Mouse (Mus musculus) heart, adult 2 months (tissue): ENCODE results near the gene Dlgap3.

Source experiments
- CTCF ChIP-seq: fragments of 200-600 bp; IDR thresholded peaks from 2 replicates; pipeline ENCODE4 v1.8.1; 2022; ENCODE audit warnings: antibody characterized with exemption, mild to moderate bottlenecking, moderate library complexity
- POLR2A ChIP-seq: fragments of 200-500 bp; IDR thresholded peaks from 2 replicates; pipeline ENCODE4 v1.6.1; 2011; ENCODE audit warnings: mild to moderate bottlenecking, low read depth, low read length, control low read depth; ENCODE audit not compliant: insufficient read depth

DNA sequence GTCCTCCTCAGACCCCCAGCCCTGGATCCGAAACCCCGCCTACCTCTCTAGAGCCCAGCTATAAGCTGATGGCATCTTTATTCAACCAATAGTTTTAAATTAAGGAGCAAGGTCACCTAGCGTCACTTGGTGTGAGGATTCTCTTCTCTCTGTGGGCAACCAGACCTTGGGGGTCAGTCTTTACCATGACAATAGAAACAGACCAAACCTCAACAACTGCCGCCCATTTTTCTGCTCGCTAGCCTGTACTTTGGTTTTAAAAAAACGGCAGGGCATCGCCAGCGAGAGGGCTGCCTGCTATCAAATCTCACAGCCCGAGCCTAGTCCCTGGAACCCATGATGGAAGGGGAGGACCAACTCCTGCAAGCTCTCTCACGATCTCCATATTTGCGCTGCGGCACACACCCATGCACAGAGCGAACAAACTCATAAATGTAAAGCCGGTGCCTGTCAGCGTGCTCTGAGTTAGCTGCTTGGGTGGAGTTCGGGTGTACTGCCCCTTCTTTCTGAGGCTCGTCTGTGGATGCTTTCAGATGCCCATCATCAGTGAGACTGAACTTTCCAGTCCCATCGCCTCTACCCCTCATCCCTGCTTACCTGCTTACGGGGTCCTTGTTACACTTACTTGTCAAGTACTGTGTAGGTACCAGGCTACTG is 55.6 kb downstream of the Dlgap3 start:
- TF ChIP-seq POLR2A, result no peak
- TF ChIP-seq CTCF, result no peak
